Mouse (Mus musculus) hematopoietic stem cell, adult 5-6 weeks (primary cell): ENCODE data around the gene Wdr4. TPM values are rescaled to one million over a fixed set of nuclear protein-coding genes. Genes with fewer than 3 reads are reported as not detected.
"Not testable (repeated sequence)": the region's sequence is repeated elsewhere in the genome, so short reads cannot be mapped to it uniquely, and the experiment has no call there.

ENCODE experiments used
- ATAC-seq, 2 experiments: fragments of 125-278 bp in 1 of 2; replicated peaks in 1 of 2; 2 replicates each; pipeline ENCODE4 v1.8.0; 2016 to 2017; ENCODE audit warnings: inconsistent platforms in 2 of 2, mild to moderate bottlenecking in 2 of 2, moderate number of reproducible peaks in 2 of 2, low read depth in 1 of 2, moderate TSS enrichment in 1 of 2; ENCODE audit not compliant: low FRiP score in 2 of 2, poor library complexity in 2 of 2, severe bottlenecking in 2 of 2, insufficient read depth in 1 of 2, low TSS enrichment in 1 of 2
- total RNA-seq: library from RNA; stranded (forward); fragments of 172-1452, 232-1000 nt; gene quantifications from 2 replicates; pipeline ENCODE4 v1.2.3, GENCODE M21; 2017

Gene Wdr4
- 17.9 and 25.9 TPM in 2 replicates for total RNA-seq

GRCm38 (mm10) chr17:31519946-31520838 is at the start of gene Wdr4, which contains the start of gene Ndufv3:
Wdr4 (minus strand) TSS chr17:31519980.
Ndufv3 (plus strand) TSS chr17:31520115.
- ATAC-seq, result peak; percentile 95 to 98

- ATAC-seq, result no peak
These were observed 46.5 kb upstream of the Wdr4 start for GRCm38 (mm10) chr17:31566276-31566675.

GRCm38 (mm10) chr17:31565141-31566056 is 45.6 kb upstream of the Wdr4 start:
- ATAC-seq, result no peak

- no peak for ATAC-seq
These were observed 45.0 kb upstream of the Wdr4 start for GRCm38 (mm10) chr17:31564858-31565140.

- ATAC-seq, result peak; percentile 91 to 95
These were observed 44.5 kb upstream of the Wdr4 start, which contains the start of gene Pknox1 for GRCm38 (mm10) chr17:31564015-31564857. Pknox1 (plus strand) TSS chr17:31564734.

- no peak for ATAC-seq
These were observed 43.8 kb upstream of the Wdr4 start for GRCm38 (mm10) chr17:31563632-31564014.

- ATAC-seq, result no peak
These were observed 39.4 kb upstream of the Wdr4 start for GRCm38 (mm10) chr17:31559021-31559789.

- ATAC-seq, result no peak; a peak in 1 of 4 replicates
These were observed 38.3 kb upstream of the Wdr4 start for GRCm38 (mm10) chr17:31557947-31558542.

GRCm38 (mm10) chr17:31557124-31557880 is 37.5 kb upstream of the Wdr4 start:
- no peak for ATAC-seq

- ATAC-seq, result no peak
These were observed 36.5 kb upstream of the Wdr4 start for GRCm38 (mm10) chr17:31556253-31556652.

- not testable (repeated sequence) for ATAC-seq
These were observed 32.8 kb upstream of the Wdr4 start for GRCm38 (mm10) chr17:31552601-31553000.

GRCm38 (mm10) chr17:31549389-31549788 is 29.6 kb upstream of the Wdr4 start:
- ATAC-seq, result no peak

- no peak for ATAC-seq
These were observed 28.2 kb upstream of the Wdr4 start for GRCm38 (mm10) chr17:31547974-31548373.

- no peak for ATAC-seq
These were observed 26.8 kb upstream of the Wdr4 start for GRCm38 (mm10) chr17:31546444-31547196.

GRCm38 (mm10) chr17:31543574-31543973 is 23.8 kb upstream of the Wdr4 start:
- ATAC-seq, result no peak
